Mouse (Mus musculus): Measurements from ENCODE around the gene Spata5. TPM values are rescaled to one million over a fixed set of nuclear protein-coding genes. Genes with fewer than 3 reads are reported as not detected.

Gene Spata5
- total and polyA plus RNA-seq, 3 experiments, result 33.5 to 67.6 TPM; not detected in 1

- no peaks in the 10 kb centered on the region for H3K9me3 ChIP-seq (replicated peaks; ENCODE audit: insufficient read depth, low read length)
- H3K27me3 ChIP-seq (ENCODE audit: control insufficient read depth in 1 of 2, insufficient read depth in 2 of 2, low read length in 2 of 2), result no peaks in the 10 kb centered on the region
- H3K79me2 ChIP-seq (ENCODE audit: control insufficient read depth, insufficient read depth, low read length, poor library complexity), result no peaks in the 10 kb centered on the region; the same call in 1 of the 2 replicates
- H3K9ac ChIP-seq (ENCODE audit: control insufficient read depth, low read depth, low read length, poor library complexity, severe bottlenecking), result no peak overlapping the region
- peaks cover 0 to 52% of the 10 kb centered on the region in 2 experiments; a peak in 2 of 4 replicates for H3K36me3 ChIP-seq (ENCODE audit: control insufficient read depth in 1 of 2, insufficient read depth in 2 of 2, low read length in 2 of 2)
- H3K4me1 ChIP-seq (ENCODE audit: control insufficient read depth in 1 of 2, insufficient read depth in 2 of 2, low read length in 2 of 2), result peaks cover 16 to 46% of the 10 kb centered on the region in 2 experiments
- TF ChIP-seq TAL1 (IDR thresholded peaks at IDR 0.05; ENCODE audit: low read length), result no peak
- no peak for TF ChIP-seq GATA1 (IDR thresholded peaks at IDR 0.05; ENCODE audit: low read depth, low read length)
- no peak for TF ChIP-seq POLR2AphosphoS2 (IDR thresholded peaks at IDR 0.05; ENCODE audit: low read length)
- peak overlapping the region in 1 of 2 experiments; percentile 11; a peak in 1 of 4 replicates for H3K4me3 ChIP-seq (ENCODE audit: control insufficient read depth in 1 of 2, insufficient read depth in 1 of 2, low read depth in 2 of 2, low read length in 2 of 2)
- no peak for DNase-seq (ENCODE audit: low read depth, low spot score)
- peak overlapping the region; percentile 16; the same call in 1 of the 2 replicates for H3K27ac ChIP-seq (ENCODE audit: control insufficient read depth, low read depth, low read length)
Observed at GRCm38 (mm10) chr3:37550594-37550993, 130.9 kb downstream of the Spata5 start.

GRCm38 (mm10) chr3:37551486-37551885 lies 131.8 kb downstream of the Spata5 start:
- TF ChIP-seq JUND (IDR thresholded peaks at IDR 0.05; ENCODE audit: low read depth, low read length) (no peak), MAZ (IDR thresholded peaks at IDR 0.05; ENCODE audit: low read depth, low read length) (no peak), POLR2A (IDR thresholded peaks at IDR 0.05; ENCODE audit: control insufficient read depth in 1 of 2, insufficient read depth in 1 of 2, low read depth in 1 of 2, low read length in 2 of 2, poor library complexity in 1 of 2) (no peak), POLR2AphosphoS2 (IDR thresholded peaks at IDR 0.05; ENCODE audit: low read length) (no peak), CHD1 (IDR thresholded peaks at IDR 0.05; ENCODE audit: low read depth, low read length) (no peak)
- H3K9me3 ChIP-seq (replicated peaks; ENCODE audit: insufficient read depth, low read length), result no peaks in the 10 kb centered on the region
- H3K4me1 ChIP-seq (ENCODE audit: control insufficient read depth in 1 of 2, insufficient read depth in 2 of 2, low read length in 2 of 2), result peaks cover 25 to 49% of the 10 kb centered on the region in 2 experiments
- no peak overlapping the region for H3K9ac ChIP-seq (ENCODE audit: control insufficient read depth, low read depth, low read length, poor library complexity, severe bottlenecking)
- H3K79me2 ChIP-seq (ENCODE audit: control insufficient read depth, insufficient read depth, low read length, poor library complexity), result no peaks in the 10 kb centered on the region; the same call in 1 of the 2 replicates
- no peak overlapping the region; the same call in 1 of the 2 replicates for H3K27ac ChIP-seq (ENCODE audit: control insufficient read depth, low read depth, low read length)
- no peak overlapping the region for H3K4me3 ChIP-seq (ENCODE audit: control insufficient read depth in 1 of 2, insufficient read depth in 1 of 2, low read depth in 2 of 2, low read length in 2 of 2)
- DNase-seq (ENCODE audit: low read depth, low spot score), result no peak
- no peaks in the 10 kb centered on the region for H3K27me3 ChIP-seq (ENCODE audit: control insufficient read depth in 1 of 2, insufficient read depth in 2 of 2, low read length in 2 of 2)
- peaks cover 0 to 59% of the 10 kb centered on the region in 2 experiments; a peak in 2 of 4 replicates for H3K36me3 ChIP-seq (ENCODE audit: control insufficient read depth in 1 of 2, insufficient read depth in 2 of 2, low read length in 2 of 2)

- no peak for DNase-seq (ENCODE audit: low read depth, low spot score)
- peaks cover 30 to 55% of the 10 kb centered on the region in 2 experiments for H3K4me1 ChIP-seq (ENCODE audit: control insufficient read depth in 1 of 2, insufficient read depth in 2 of 2, low read length in 2 of 2)
- H3K79me2 ChIP-seq (ENCODE audit: control insufficient read depth, insufficient read depth, low read length, poor library complexity), result no peaks in the 10 kb centered on the region; the same call in 1 of the 2 replicates
- no peaks in the 10 kb centered on the region for H3K27me3 ChIP-seq (ENCODE audit: control insufficient read depth in 1 of 2, insufficient read depth in 2 of 2, low read length in 2 of 2)
- H3K9ac ChIP-seq (ENCODE audit: control insufficient read depth, low read depth, low read length, poor library complexity, severe bottlenecking), result no peak overlapping the region
- TF ChIP-seq TAL1 (IDR thresholded peaks at IDR 0.05; ENCODE audit: low read length) (no peak), ZNF384 (IDR thresholded peaks at IDR 0.05; ENCODE audit: low read depth, low read length) (0 out of 2 replicates have a peak, but pooled peaks have one; percentile 31)
- peaks cover 0 to 66% of the 10 kb centered on the region in 2 experiments; a peak in 2 of 4 replicates for H3K36me3 ChIP-seq (ENCODE audit: control insufficient read depth in 1 of 2, insufficient read depth in 2 of 2, low read length in 2 of 2)
- H3K4me3 ChIP-seq (ENCODE audit: control insufficient read depth in 1 of 2, insufficient read depth in 1 of 2, low read depth in 2 of 2, low read length in 2 of 2), result no peak overlapping the region
- H3K27ac ChIP-seq (ENCODE audit: control insufficient read depth, low read depth, low read length), result peak overlapping the region; percentile 38
- H3K9me3 ChIP-seq (replicated peaks; ENCODE audit: insufficient read depth, low read length), result no peaks in the 10 kb centered on the region
Observed at GRCm38 (mm10) chr3:37552244-37552643, 132.5 kb downstream of the Spata5 start.

Measured in MEL (cell line).